Mouse (Mus musculus) layer of hippocampus, adult 2 months (tissue): Measurements from ENCODE around the gene Dst. TPM values are rescaled to one million over a fixed set of nuclear protein-coding genes. Genes with fewer than 3 reads are reported as not detected.

Source experiments
- DNase-seq, 2 experiments: peaks; one replicate each; pipeline ENCODE4 v3.0.0; 2022; ENCODE audit warnings: low spot score in 2 of 2
- H3K27ac ChIP-seq: fragments of 200-600 bp; 2 replicates; pipeline ENCODE4 v1.8.1; 2022
- H3K4me3 ChIP-seq: fragments of 200-600 bp; 2 replicates; pipeline ENCODE4 v1.8.1; 2022; ENCODE audit warnings: mild to moderate bottlenecking
- CTCF ChIP-seq: fragments of 200-600 bp; conservative IDR thresholded peaks from 2 replicates; pipeline ENCODE4 v1.8.1; 2022; ENCODE audit warnings: antibody characterized with exemption, mild to moderate bottlenecking, moderate library complexity
- microRNA-seq, 2 experiments: library from miRNA; unstranded; fragments of <30 nt; microRNA quantifications; one replicate each; pipeline ENCODE4 v1.2.0; 2021
- total RNA-seq, 2 experiments: library from RNA; stranded (reverse); gene quantifications; 2 replicates each; pipeline ENCODE4 v1.2.3; 2021

Dst gene
- total RNA-seq, 2 experiments from 2014 or later: 206 to 207 TPM

DNA sequence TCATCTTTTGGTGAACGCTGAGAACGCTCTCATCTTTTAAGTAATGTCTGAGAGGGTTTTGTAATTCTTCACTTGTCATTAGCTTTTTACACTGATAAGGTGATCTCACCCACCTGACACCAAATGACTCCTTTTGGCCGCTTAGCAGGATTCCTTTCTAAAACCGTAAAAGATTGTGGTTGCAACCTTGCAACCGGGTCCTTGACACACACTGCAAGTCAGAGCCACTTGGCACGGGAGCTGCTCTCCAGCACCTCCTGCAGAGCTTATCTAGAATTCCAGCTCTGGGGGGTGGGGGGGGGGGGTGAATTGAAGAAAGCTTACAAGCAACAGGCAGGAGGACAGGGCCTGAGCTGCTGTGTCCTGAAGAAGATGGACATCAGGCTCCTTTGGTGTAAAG lies 420.6 kb downstream of the Dst start:
- Histone ChIP-seq H3K4me3 (no peak overlapping the region), H3K27ac (no peak overlapping the region)
- TF ChIP-seq CTCF: no peak
- DNase-seq: no peak

GRCm38 (mm10) chr1:34331767-34332166 lies 423.7 kb downstream of the Dst start:
- no peak overlapping the region for H3K4me3 ChIP-seq

More at GRCm38 (mm10) chr1:34331767-34332166, 423.7 kb downstream of the Dst start:
- no peak overlapping the region for H3K27ac ChIP-seq
- no peak for TF ChIP-seq CTCF
- peak in 1 of 2 experiments; percentile 37 for DNase-seq

Small RNAs within 50 kb of the gene (microRNA-seq; reads per million reads assigned to microRNA genes)
- gene Mir6896: 0.74 to 0.96 reads per million in 2 experiments

Other genes starting within 250 kb of the Dst start
- gene Prim2, start 238.4 kb upstream of the Dst start, total RNA-seq: 1 to 10 TPM; 5.5 to 5.8 TPM
- gene Rab23, start 188.3 kb upstream of the Dst start, total RNA-seq: 10 to 100 TPM; 22.6 to 28.4 TPM
- 10 to 100 TPM in 1 of 2 experiments, 1 to 10 TPM in 1; 9.8 to 10.1 TPM for gene Bag2, start 150.4 kb upstream of the Dst start, total RNA-seq
- gene Zfp451, start 93.6 kb upstream of the Dst start, total RNA-seq: 10 to 100 TPM; 51.5 to 57.1 TPM
- 10 to 100 TPM; 71.7 to 72.1 TPM for gene Bend6, start 409 bp upstream of the Dst start, total RNA-seq